Mouse (Mus musculus) heart, postnatal 0 days (tissue): ENCODE data around the gene Myo18b.

Source experiments
- CTCF ChIP-seq: IDR thresholded peaks from 2 replicates; pipeline ENCODE4 v1.5.1; 2016; ENCODE audit warnings: antibody characterized with exemption, control low read depth, low read depth
- EP300 ChIP-seq: IDR thresholded peaks from 2 replicates; pipeline ENCODE4 v1.6.1; 2016; ENCODE audit warnings: antibody characterized with exemption, low read depth

DNA sequence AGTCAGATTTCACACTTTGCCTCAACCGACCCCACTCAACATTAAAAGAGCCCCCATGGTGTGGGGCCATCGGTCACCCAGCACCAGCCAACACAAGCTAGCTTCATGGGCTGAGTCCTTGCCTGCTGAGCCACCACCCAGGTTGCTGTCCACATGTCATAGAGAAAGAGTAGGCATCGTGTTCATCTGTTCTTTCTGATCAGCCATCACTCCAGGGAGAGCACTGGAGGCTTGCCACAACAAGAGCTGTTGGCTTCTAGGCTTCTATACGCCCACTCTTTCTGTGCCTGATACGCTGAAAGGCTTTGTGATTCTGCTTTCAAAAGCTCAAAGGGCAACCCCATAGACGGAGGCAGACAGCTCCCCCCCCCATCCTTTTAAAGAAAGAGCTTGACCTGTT lies 151.0 kb downstream of the Myo18b start:
- TF ChIP-seq CTCF = no peak
- no peak for TF ChIP-seq EP300
